Mouse (Mus musculus) forebrain, embryonic 14.5 days (tissue): ENCODE measurements at regions not wholly inside any gene's neighbourhood (a gene's known extent, or its start where the extent isn't known, plus 50 kb on each side); places are given as distances from the start of the nearest gene placed in this dataset.

Experiments used
- ATAC-seq: fragments of 200-750 bp; cut with Nextera tagmentation; 2 replicates; pipeline ENCODE4 v1.8.0; 2017; ENCODE audit warnings: mild to moderate bottlenecking, moderate library complexity
- DNase-seq: peaks from one replicate; pipeline ENCODE4 v3.0.0-alpha.2; 2015; ENCODE audit warnings: low spot score
- H3K27ac ChIP-seq: fragments of 300-500 bp; sonication (generic); 2 replicates; pipeline ENCODE4 v1.5.1; 2014; ENCODE audit warnings: low read depth, mild to moderate bottlenecking, control low read depth, low read length, moderate library complexity
- H3K27me3 ChIP-seq: fragments of 300-500 bp; sonication (generic); replicated peaks from 2 replicates; pipeline ENCODE4 v1.6.1; 2014; ENCODE audit warnings: low read length, control low read depth, mixed read lengths; ENCODE audit not compliant: control insufficient read depth, insufficient read depth
- H3K36me3 ChIP-seq: fragments of 300-500 bp; sonication (generic); 2 replicates; pipeline ENCODE4 v1.6.1; 2014; ENCODE audit warnings: low read length, control low read depth; ENCODE audit not compliant: control insufficient read depth, insufficient read depth
- H3K4me1 ChIP-seq: fragments of 300-500 bp; sonication (generic); 2 replicates; pipeline ENCODE4 v1.6.1; 2014; ENCODE audit warnings: antibody characterized with exemption, low read length, control low read depth; ENCODE audit not compliant: control insufficient read depth, insufficient read depth
- H3K4me2 ChIP-seq: fragments of 300-500 bp; sonication (generic); 2 replicates; pipeline ENCODE4 v1.6.1; 2014; ENCODE audit warnings: mild to moderate bottlenecking, control low read depth, low read length
- H3K4me3 ChIP-seq: fragments of 300-500 bp; sonication (generic); 2 replicates; pipeline ENCODE4 v1.5.1; 2014; ENCODE audit warnings: low read depth, low read length, control low read depth
- H3K9ac ChIP-seq: fragments of 300-500 bp; sonication (generic); 2 replicates; pipeline ENCODE4 v1.6.1; 2014; ENCODE audit warnings: mild to moderate bottlenecking, low read length, control low read depth, moderate library complexity
- H3K9me3 ChIP-seq: fragments of 300-500 bp; sonication (generic); replicated peaks from 2 replicates; pipeline ENCODE4 v1.6.1; 2016; ENCODE audit warnings: low read length, control low read depth, mixed read lengths; ENCODE audit not compliant: control insufficient read depth
- WGBS: fragments of 180-500 bp; shearing (Covaris S2); extraction: QIAGEN DNeasy Blood & Tissue Kit; methylation state at CpG from one replicate; pipeline ENCODE4 v1.1.7; 2014; 5-methylcytosine and 5-hydroxymethylcytosine counted together

GRCm38 (mm10) chr9:115661834-115662425 lies 247.3 kb upstream of the Gadl1 start:
- Histone ChIP-seq H3K27me3 (no peaks in the 10 kb centered on the region), H3K4me3 (no peak overlapping the region), H3K4me2 (no peak overlapping the region), H3K36me3 (no peaks in the 10 kb centered on the region), H3K9ac (no peak overlapping the region), H3K9me3 (no peaks in the 10 kb centered on the region), H3K27ac (no peak overlapping the region), H3K4me1 (no peaks in the 10 kb centered on the region)
- WGBS: 10% methylated on average over 5 of the region's 5 CpGs
- ATAC-seq (no peak), DNase-seq (no peak)

- 37% methylated on average over 5 of the region's 5 CpGs for WGBS
- Histone ChIP-seq H3K4me2 (no peak overlapping the region), H3K9ac (no peak overlapping the region), H3K4me1 (no peaks in the 10 kb centered on the region), H3K27me3 (no peaks in the 10 kb centered on the region), H3K36me3 (no peaks in the 10 kb centered on the region), H3K4me3 (no peak overlapping the region), H3K9me3 (no peaks in the 10 kb centered on the region), H3K27ac (no peak overlapping the region)
- DNase-seq: no peak
- no peak for ATAC-seq
Observed at GRCm38 (mm10) chr9:115665337-115666004, 243.8 kb upstream of the Gadl1 start.

- no peak overlapping the region for H3K27ac ChIP-seq
- no peak overlapping the region for H3K9ac ChIP-seq
- no peak overlapping the region for H3K4me3 ChIP-seq
- no peaks in the 10 kb centered on the region for H3K27me3 ChIP-seq
- DNase-seq (no peak), ATAC-seq (no peak)
- H3K4me1 ChIP-seq: no peaks in the 10 kb centered on the region
- 73% methylated on average over 3 of the region's 3 CpGs for WGBS
- no peak overlapping the region for H3K4me2 ChIP-seq
- no peaks in the 10 kb centered on the region for H3K9me3 ChIP-seq
- H3K36me3 ChIP-seq: no peaks in the 10 kb centered on the region
Observed at GRCm38 (mm10) chr9:115666530-115666929, 242.7 kb upstream of the Gadl1 start.

- Histone ChIP-seq H3K9ac (no peak overlapping the region), H3K4me3 (no peak overlapping the region), H3K9me3 (no peaks in the 10 kb centered on the region), H3K4me1 (peaks cover 2% of the 10 kb centered on the region; the same call in 1 of the 2 replicates), H3K27ac (no peak overlapping the region), H3K4me2 (no peak overlapping the region), H3K36me3 (no peaks in the 10 kb centered on the region), H3K27me3 (no peaks in the 10 kb centered on the region)
- no peak for DNase-seq
- WGBS: 60% methylated on average over 9 of the region's 9 CpGs
- ATAC-seq: no peak
Observed at GRCm38 (mm10) chr9:115680703-115681576, 228.3 kb upstream of the Gadl1 start.

- peaks cover 2% of the 10 kb centered on the region; the same call in 1 of the 2 replicates for H3K4me1 ChIP-seq
- H3K4me2 ChIP-seq: no peak overlapping the region
- DNase-seq (peak; percentile 19), ATAC-seq (no peak)
- H3K27ac ChIP-seq: no peak overlapping the region
- H3K36me3 ChIP-seq: no peaks in the 10 kb centered on the region
- WGBS: 31% methylated on average over 9 of the region's 9 CpGs
- H3K9me3 ChIP-seq: no peaks in the 10 kb centered on the region
- no peak overlapping the region for H3K4me3 ChIP-seq
- no peak overlapping the region for H3K9ac ChIP-seq
- H3K27me3 ChIP-seq: no peaks in the 10 kb centered on the region
Observed at GRCm38 (mm10) chr9:115681841-115682240, 227.4 kb upstream of the Gadl1 start.

- ATAC-seq: no peak
- Histone ChIP-seq H3K9ac (no peak overlapping the region), H3K27me3 (no peaks in the 10 kb centered on the region), H3K4me3 (no peak overlapping the region), H3K9me3 (no peaks in the 10 kb centered on the region), H3K27ac (no peak overlapping the region), H3K36me3 (no peaks in the 10 kb centered on the region), H3K4me1 (peaks cover 2% of the 10 kb centered on the region; the same call in 1 of the 2 replicates), H3K4me2 (no peak overlapping the region)
- DNase-seq: no peak
Observed at GRCm38 (mm10) chr9:115683951-115684350, 225.3 kb upstream of the Gadl1 start.

- Histone ChIP-seq H3K27ac (no peak overlapping the region), H3K4me1 (peaks cover 2% of the 10 kb centered on the region; the same call in 1 of the 2 replicates), H3K9ac (no peak overlapping the region), H3K27me3 (no peaks in the 10 kb centered on the region), H3K9me3 (no peaks in the 10 kb centered on the region), H3K4me3 (no peak overlapping the region), H3K4me2 (no peak overlapping the region), H3K36me3 (no peaks in the 10 kb centered on the region)
- DNase-seq: no peak
- 98% methylated on average over 5 of the region's 5 CpGs for WGBS
- no peak for ATAC-seq
Observed at GRCm38 (mm10) chr9:115686605-115687004, 222.7 kb upstream of the Gadl1 start.

- Histone ChIP-seq H3K4me1 (no peaks in the 10 kb centered on the region), H3K36me3 (no peaks in the 10 kb centered on the region), H3K9ac (no peak overlapping the region), H3K4me2 (no peak overlapping the region), H3K4me3 (no peak overlapping the region), H3K9me3 (no peaks in the 10 kb centered on the region), H3K27ac (no peak overlapping the region), H3K27me3 (no peaks in the 10 kb centered on the region)
- 64% methylated on average over 2 of the region's 2 CpGs for WGBS
- DNase-seq: no peak
- no peak for ATAC-seq
Observed at GRCm38 (mm10) chr9:115692837-115693236, 216.4 kb upstream of the Gadl1 start.

GRCm38 (mm10) chr9:115703791-115704190 lies 205.5 kb upstream of the Gadl1 start:
- ATAC-seq: no peak
- Histone ChIP-seq H3K27ac (no peak overlapping the region), H3K4me3 (no peak overlapping the region), H3K4me2 (no peak overlapping the region), H3K9me3 (no peaks in the 10 kb centered on the region), H3K4me1 (peaks cover 7% of the 10 kb centered on the region), H3K27me3 (no peaks in the 10 kb centered on the region), H3K36me3 (no peaks in the 10 kb centered on the region), H3K9ac (no peak overlapping the region)
- 92% methylated on average over 7 of the region's 7 CpGs for WGBS
- no peak for DNase-seq
